Mouse (Mus musculus): ENCODE measurements around the gene Morc3.

GRCm38 (mm10) chr16:93821706-93822105 is 10.2 kb upstream of the Morc3 start:
- TF ChIP-seq CTCF (IDR thresholded peaks at IDR 0.05; ENCODE audit: low read depth) (no peak), EP300 (IDR thresholded peaks at IDR 0.05; ENCODE audit: low read depth) (no peak)
